Mouse (Mus musculus) spleen, postnatal 14 days (tissue): Measurements from ENCODE around the gene Zfand5.
"Not testable (repeated sequence)": the region's sequence is repeated elsewhere in the genome, so short reads cannot be mapped to it uniquely, and the experiment has no call there.

ENCODE experiments used
- DNase-seq, 2 experiments: peaks; one replicate each; pipeline ENCODE4 v3.0.0; 2021 to 2022; ENCODE audit warnings: low spot score in 2 of 2

Zfand5 gene

GRCm38 (mm10) chr19:21271741-21272654, at the start of gene Zfand5:
Gene Zfand5, plus strand, starts transcription at chr19:21272278.
- peak; percentile 99 for DNase-seq

GRCm38 (mm10) chr19:21227131-21227530, 44.9 kb upstream of the Zfand5 start:
- no peak for DNase-seq

- no peak for DNase-seq
Measured at GRCm38 (mm10) chr19:21227754-21228153, 44.3 kb upstream of the Zfand5 start.

GRCm38 (mm10) chr19:21248730-21249129, 23.3 kb upstream of the Zfand5 start:
- not testable (repeated sequence) for DNase-seq

GRCm38 (mm10) chr19:21253846-21254245, 18.2 kb upstream of the Zfand5 start:
- DNase-seq = no peak

- no peak for DNase-seq
Measured at GRCm38 (mm10) chr19:21255920-21256319, 16.2 kb upstream of the Zfand5 start.

DNA sequence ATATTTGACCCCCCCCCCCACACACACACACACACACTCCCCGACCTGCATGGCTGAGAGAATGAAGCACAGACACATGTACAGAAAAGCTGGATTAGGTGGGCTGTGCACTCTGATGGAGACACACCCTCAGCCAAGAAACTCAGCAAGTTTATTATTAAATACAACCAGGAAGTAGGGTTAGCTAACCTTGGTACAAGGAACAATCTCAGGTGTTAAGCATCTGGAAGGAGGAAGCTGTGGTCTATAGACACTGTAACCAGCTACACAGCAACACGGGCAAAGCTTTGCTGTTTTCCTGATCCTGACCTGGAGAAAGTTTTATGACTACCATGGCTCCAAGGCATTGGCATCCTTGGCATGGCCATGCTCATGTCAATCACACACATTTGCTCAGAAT, 12.6 kb upstream of the Zfand5 start:
- DNase-seq = no peak

DNA sequence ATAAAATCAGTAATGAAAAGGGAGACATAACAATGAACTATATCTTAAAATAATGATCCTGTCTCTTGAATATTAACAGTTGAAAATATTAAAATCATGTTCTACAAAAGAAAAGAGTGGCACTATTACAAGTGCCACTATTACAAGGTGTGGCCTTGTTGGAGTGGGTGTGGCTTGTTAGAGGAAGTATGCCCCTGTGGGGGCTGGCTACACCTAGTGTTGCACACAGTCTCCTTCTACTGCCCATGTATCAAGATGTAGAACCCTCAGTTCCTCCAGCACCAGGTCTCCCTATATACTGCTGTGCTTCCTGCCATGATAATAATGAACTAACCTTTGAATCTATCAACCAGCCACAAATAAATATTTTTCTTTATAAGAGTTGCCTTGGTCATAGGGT, 11.8 kb upstream of the Zfand5 start:
- no peak for DNase-seq

- DNase-seq = no peak
Measured at GRCm38 (mm10) chr19:21271186-21271585, 892 bp upstream of the Zfand5 start.

DNA sequence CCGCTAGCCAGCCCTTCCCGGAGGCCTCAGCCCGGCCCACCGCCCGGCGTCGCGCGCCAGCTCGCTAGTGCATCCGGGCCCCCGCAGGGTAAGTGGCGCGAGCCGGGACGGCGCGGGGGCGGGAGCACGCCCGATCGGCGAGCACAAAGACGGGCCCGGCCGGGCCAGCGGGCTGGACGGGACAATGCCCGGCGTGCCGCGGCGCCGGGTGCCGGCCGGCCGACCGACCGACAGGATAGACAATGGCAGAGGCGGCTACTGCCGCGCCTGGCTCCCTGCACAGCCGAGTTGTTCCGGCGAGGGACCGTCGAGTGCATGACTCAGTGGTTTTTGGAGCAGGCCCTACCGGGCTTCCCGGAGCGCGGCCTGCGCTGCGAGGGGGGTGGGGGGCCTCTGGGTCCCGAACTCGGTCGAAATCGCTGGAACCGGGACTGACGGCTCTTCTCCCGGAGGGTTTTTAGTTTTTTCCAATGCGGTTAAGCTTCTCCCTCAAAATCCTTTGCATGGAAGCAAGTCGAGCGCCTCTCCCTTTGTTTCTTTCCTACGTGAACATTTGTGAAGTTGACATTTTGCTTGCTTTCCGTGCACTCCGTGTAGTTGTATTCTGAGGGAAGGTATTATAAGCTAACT, 692 bp downstream of the Zfand5 start:
- DNase-seq = peak; percentile 56 to 62

DNA sequence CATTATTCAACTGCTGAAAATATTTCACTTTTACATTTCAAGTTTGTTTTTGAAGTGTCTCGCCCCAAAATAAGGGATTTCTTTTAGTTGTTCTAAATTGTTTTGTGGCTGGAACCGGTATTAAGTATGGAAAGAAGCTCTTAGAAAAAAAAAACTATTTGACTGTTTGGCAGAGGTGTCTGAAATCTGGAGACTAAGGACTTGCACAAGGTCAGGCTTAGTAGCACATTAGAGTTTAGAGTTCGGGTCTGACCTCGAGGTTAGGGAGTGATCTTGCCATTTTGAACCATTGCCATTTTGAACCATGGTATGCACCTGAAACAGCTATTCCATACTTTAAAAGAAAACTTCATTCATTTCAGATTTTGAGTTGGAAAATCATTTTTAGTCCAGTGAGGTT, 1.4 kb downstream of the Zfand5 start:
- DNase-seq = no peak

DNA sequence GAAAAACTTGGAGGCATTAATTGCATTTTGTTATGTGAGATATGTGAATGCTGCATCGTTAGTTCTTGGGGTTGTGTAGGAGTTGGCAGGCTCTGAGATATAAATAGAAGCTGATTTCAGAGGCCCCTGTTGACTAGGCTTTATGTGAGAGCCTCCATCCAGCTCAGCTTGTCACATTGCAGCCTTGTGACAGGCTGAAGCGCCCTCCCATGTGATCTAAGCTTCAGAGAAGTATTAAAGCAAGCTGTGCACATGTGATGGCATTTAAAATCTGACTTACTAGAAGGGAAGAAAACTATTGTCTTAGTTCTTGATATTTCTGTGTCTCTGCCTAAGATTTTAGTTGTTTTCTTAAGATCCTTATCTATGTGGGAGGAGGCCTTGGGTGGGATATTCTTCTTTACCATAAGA, 2.1 kb downstream of the Zfand5 start:
- peak in 1 of 2 experiments; percentile 12 for DNase-seq

DNA sequence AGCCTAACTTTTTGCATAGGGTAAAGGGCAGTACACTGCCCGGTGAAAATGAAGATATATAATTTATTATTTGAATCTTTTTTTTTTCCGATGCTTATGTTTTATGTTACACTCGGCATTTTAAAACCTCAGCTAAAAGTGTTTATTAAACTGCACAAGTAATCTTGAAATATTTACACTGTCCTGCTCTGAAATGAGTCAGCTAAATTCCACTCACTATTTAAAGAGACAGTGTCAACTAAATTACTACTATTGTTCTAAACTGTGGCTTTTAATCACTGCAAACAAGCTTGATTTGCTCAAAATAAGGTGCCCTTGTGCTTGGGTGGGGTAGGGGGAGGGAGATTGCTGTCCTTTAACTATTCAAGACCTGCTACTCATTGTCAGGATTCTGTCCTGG, 2.6 kb downstream of the Zfand5 start:
- no peak for DNase-seq

GRCm38 (mm10) chr19:21276317-21276716, 4.2 kb downstream of the Zfand5 start:
- DNase-seq = no peak

- no peak for DNase-seq
Measured at GRCm38 (mm10) chr19:21286421-21287097, 14.5 kb downstream of the Zfand5 start.

GRCm38 (mm10) chr19:21297411-21297810, 25.3 kb downstream of the Zfand5 start:
- DNase-seq = no peak

DNA sequence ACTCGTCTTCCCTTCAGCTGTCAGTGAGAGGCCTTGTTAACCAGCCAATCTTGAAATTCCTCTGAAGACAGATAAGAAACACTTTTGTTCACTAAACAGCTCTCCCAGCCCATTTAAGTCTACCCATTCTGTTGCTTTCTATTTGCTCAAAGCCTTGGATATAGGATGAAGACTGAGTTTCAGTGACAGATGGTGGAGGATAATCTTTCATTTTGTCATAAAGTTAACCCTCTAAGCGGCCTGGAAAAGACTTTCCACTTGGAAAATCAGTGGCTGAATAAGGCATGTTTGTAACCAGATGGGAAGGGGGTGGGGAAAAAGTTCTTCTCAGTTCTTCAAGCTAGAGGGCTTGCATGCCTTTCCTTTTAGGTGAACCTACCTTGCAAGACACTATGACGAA, 29.7 kb downstream of the Zfand5 start:
- no peak for DNase-seq

- DNase-seq = no peak
Measured at GRCm38 (mm10) chr19:21307755-21308154, 35.7 kb downstream of the Zfand5 start.

DNA sequence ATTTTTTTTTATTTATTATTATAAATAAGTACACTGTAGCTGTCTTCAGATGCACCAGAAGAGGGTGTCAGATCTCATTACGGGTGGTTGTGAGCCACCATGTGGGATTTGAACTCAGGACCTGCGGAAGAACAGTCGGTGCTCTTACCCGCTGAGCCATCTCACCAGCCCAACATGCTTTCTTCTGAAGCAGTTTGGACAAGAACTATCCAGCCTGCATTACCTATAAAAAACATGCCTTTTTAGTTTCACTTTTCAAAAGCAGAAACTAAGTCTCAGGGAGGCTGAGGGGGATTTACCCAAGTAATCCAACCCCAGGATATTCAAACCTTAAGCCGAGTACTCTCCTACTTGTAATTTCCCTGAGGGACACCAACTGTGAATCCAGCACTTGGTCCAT, 38.3 kb downstream of the Zfand5 start:
- DNase-seq = not testable (repeated sequence)

DNA sequence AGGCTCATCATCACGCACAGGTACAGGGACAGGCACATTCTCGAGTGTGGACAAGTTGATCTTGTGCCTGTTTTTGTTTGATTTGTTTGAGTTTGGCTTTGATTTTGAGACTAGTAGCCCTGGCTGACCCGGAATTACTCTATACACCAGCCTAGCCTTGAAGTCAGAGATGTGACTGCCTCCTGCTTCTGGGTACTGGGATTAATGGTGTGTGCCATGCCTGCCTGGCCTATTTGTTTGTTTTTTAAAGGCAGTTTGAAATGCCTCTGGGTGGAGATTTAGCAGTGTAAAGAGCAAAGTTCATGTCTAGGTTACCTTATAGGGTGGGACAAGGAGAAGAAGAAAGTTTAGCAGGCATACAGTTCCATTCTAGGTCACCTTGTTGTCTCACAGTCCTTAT, 43.6 kb downstream of the Zfand5 start:
- DNase-seq = no peak

GRCm38 (mm10) chr19:21319618-21320017, 47.5 kb downstream of the Zfand5 start:
- no peak for DNase-seq

- DNase-seq = no peak
Measured at GRCm38 (mm10) chr19:21325333-21325732, 53.3 kb downstream of the Zfand5 start.

DNA sequence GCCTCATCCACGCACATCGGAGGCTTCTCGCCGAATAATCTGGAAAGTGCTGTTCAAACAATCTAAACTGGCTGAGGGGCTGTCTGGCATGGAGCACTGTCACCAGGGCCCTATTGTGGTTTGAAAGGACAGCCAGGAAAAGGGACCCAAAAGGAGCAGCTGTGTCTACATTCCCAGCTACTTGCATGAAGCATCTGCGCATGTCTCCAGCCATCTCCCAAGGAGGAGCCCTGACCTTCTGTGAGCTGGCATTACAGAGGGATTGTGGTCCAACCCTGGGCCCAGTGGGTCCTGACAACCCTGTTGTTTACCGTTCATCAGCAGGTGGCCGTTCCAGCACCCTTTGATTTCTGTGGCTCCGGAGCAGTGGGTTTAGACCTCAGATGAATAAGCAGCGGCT, 56.9 kb downstream of the Zfand5 start:
- DNase-seq = no peak
